Mouse (Mus musculus) forebrain, embryonic 12.5 days (tissue): ENCODE results near the gene Lhfpl4. TPM values are rescaled to one million over a fixed set of nuclear protein-coding genes. Genes with fewer than 3 reads are reported as not detected.

ENCODE experiments used
- ATAC-seq: fragments of 200-750 bp; cut with Nextera tagmentation; 2 replicates; pipeline ENCODE4 v1.8.0; 2017; ENCODE audit warnings: moderate TSS enrichment; ENCODE audit not compliant: low FRiP score
- H3K27ac ChIP-seq: fragments of 300-500 bp; sonication (generic); 2 replicates; pipeline ENCODE4 v1.5.1; 2016; ENCODE audit warnings: mild to moderate bottlenecking
- H3K27me3 ChIP-seq: fragments of 300-500 bp; sonication (generic); 2 replicates; pipeline ENCODE4 v1.6.1; 2016; ENCODE audit warnings: mild to moderate bottlenecking
- H3K36me3 ChIP-seq: fragments of 300-500 bp; sonication (generic); replicated peaks from 2 replicates; pipeline ENCODE4 v1.6.1; 2016; ENCODE audit warnings: mild to moderate bottlenecking
- H3K4me1 ChIP-seq: fragments of 300-500 bp; sonication (generic); 2 replicates; pipeline ENCODE4 v1.6.1; 2016
- H3K4me2 ChIP-seq: fragments of 300-500 bp; sonication (generic); 2 replicates; pipeline ENCODE4 v1.6.1; 2016; ENCODE audit warnings: mild to moderate bottlenecking, moderate library complexity
- H3K4me3 ChIP-seq: fragments of 300-500 bp; sonication (generic); replicated peaks from 2 replicates; pipeline ENCODE4 v1.5.1; 2016; ENCODE audit warnings: mild to moderate bottlenecking
- H3K9ac ChIP-seq: fragments of 300-500 bp; sonication (generic); 2 replicates; pipeline ENCODE4 v1.6.1; 2016; ENCODE audit warnings: mild to moderate bottlenecking
- H3K9me3 ChIP-seq: fragments of 300-500 bp; sonication (generic); 2 replicates; pipeline ENCODE4 v1.6.1; 2016
- WGBS: fragments of 180-500 bp; shearing (Covaris S2); methylation state at CpG from one replicate; pipeline ENCODE4 v1.1.7; 2016; 5-methylcytosine and 5-hydroxymethylcytosine counted together
- polyA plus RNA-seq: library from polyadenylated mRNA; unstranded; fragments of >200 nt; fragmentation: Nextera tagmentation; extraction: Ambion mirVana; gene quantifications from 2 replicates; pipeline ENCODE4 v1.2.1, GENCODE M21; 2016

Gene Lhfpl4
- polyA plus RNA-seq, 1 experiment from 2014 or later, result 30.6 TPM

GRCm38 (mm10) chr6:113184866-113185525, 10.2 kb downstream of the Lhfpl4 start:
- Histone ChIP-seq H3K4me1 (peaks cover 1% of the 10 kb centered on the region; the same call in 1 of the 2 replicates), H3K9ac (no peak overlapping the region), H3K4me3 (no peak overlapping the region), H3K4me2 (no peak overlapping the region), H3K9me3 (no peaks in the 10 kb centered on the region), H3K27me3 (no peaks in the 10 kb centered on the region), H3K27ac (no peak overlapping the region), H3K36me3 (peaks cover 16% of the 10 kb centered on the region; the same call in 1 of the 2 replicates)
- WGBS, result 84% methylated on average over 21 of the region's 21 CpGs
- ATAC-seq, result no peak

DNA sequence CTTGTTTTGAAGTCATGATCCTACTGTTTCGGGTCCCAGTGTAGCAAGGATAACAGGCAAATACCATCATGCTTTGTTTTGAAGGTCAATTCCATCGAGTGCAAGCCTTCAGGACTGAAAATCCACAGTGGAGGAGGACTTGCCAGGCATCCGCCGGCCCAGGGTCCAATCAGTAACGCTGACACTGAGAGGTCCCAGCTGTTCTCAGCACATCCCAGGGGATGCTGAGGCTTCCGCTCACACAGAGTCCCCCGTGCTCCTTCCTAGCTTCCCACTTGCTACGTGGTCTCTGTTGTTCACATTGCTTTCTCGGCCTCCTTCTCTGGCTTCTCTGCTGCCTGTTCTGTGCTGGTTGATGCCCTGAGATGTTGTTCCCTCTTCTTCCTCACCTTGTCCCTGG, 11.0 kb downstream of the Lhfpl4 start:
- H3K4me2 ChIP-seq, result no peak overlapping the region
- peaks cover 9% of the 10 kb centered on the region for H3K4me1 ChIP-seq
- no peaks in the 10 kb centered on the region for H3K9me3 ChIP-seq
- H3K9ac ChIP-seq, result no peak overlapping the region
- H3K27ac ChIP-seq, result no peak overlapping the region
- H3K36me3 ChIP-seq, result peaks cover 16% of the 10 kb centered on the region; the same call in 1 of the 2 replicates
- 84% methylated on average over 9 of the region's 9 CpGs for WGBS
- no peaks in the 10 kb centered on the region for H3K27me3 ChIP-seq
- no peak for ATAC-seq
- H3K4me3 ChIP-seq, result no peak overlapping the region

GRCm38 (mm10) chr6:113179195-113179733, 15.9 kb downstream of the Lhfpl4 start:
- Histone ChIP-seq H3K27me3 (no peaks in the 10 kb centered on the region), H3K27ac (peak overlapping the region; percentile 71), H3K9me3 (no peaks in the 10 kb centered on the region), H3K4me1 (peaks cover 23% of the 10 kb centered on the region), H3K9ac (no peak overlapping the region), H3K4me3 (no peak overlapping the region), H3K36me3 (peaks cover 17% of the 10 kb centered on the region), H3K4me2 (peak overlapping the region; percentile 34)
- 47% methylated on average over 4 of the region's 4 CpGs for WGBS
- peak; percentile 40 for ATAC-seq

- no peak overlapping the region for H3K9ac ChIP-seq
- H3K27me3 ChIP-seq, result no peaks in the 10 kb centered on the region
- WGBS, result 20% methylated on average over 14 of the region's 14 CpGs
- peak overlapping the region; percentile 34 for H3K4me2 ChIP-seq
- ATAC-seq, result peak; percentile 87
- H3K36me3 ChIP-seq, result peaks cover 17% of the 10 kb centered on the region
- peak overlapping the region; percentile 71 for H3K27ac ChIP-seq
- H3K4me1 ChIP-seq, result peaks cover 23% of the 10 kb centered on the region
- no peaks in the 10 kb centered on the region for H3K9me3 ChIP-seq
- H3K4me3 ChIP-seq, result peak overlapping the region; percentile 7; the same call in 1 of the 2 replicates
These were observed 16.6 kb downstream of the Lhfpl4 start for GRCm38 (mm10) chr6:113178286-113179194.

- H3K36me3 ChIP-seq, result peaks cover 12% of the 10 kb centered on the region
- no peaks in the 10 kb centered on the region for H3K9me3 ChIP-seq
- ATAC-seq, result no peak
- no peak overlapping the region for H3K4me3 ChIP-seq
- no peak overlapping the region for H3K4me2 ChIP-seq
- 84% methylated on average over 8 of the region's 8 CpGs for WGBS
- no peaks in the 10 kb centered on the region for H3K27me3 ChIP-seq
- H3K27ac ChIP-seq, result no peak overlapping the region
- no peak overlapping the region for H3K9ac ChIP-seq
- H3K4me1 ChIP-seq, result peaks cover 23% of the 10 kb centered on the region
These were observed 18.6 kb downstream of the Lhfpl4 start for GRCm38 (mm10) chr6:113176613-113177012.

DNA sequence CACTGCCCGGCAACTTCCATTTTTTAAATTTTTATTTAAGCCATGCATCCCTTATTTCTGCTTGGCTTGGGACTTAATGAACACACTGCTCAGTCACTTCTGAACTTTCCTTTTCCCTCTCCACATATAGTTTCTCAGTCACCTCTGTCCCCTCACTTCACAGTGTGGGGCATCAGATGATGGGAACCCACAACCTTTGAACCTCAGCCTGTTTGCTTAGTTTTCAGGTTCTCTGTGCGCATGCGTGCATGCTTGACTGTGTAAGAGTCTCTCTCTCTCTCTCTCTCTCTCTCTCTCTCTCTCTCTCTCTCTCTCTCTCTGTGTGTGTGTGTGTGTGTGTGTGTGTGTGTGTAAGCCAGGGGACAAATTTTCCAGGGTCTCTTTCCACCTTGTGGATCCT, 19.7 kb downstream of the Lhfpl4 start:
- H3K27me3 ChIP-seq, result no peaks in the 10 kb centered on the region
- H3K27ac ChIP-seq, result no peak overlapping the region
- 91% methylated on average over 3 of the region's 3 CpGs for WGBS
- no peak overlapping the region for H3K4me2 ChIP-seq
- ATAC-seq, result no peak
- H3K4me1 ChIP-seq, result peaks cover 23% of the 10 kb centered on the region
- no peak overlapping the region for H3K4me3 ChIP-seq
- H3K36me3 ChIP-seq, result peaks cover 18% of the 10 kb centered on the region
- no peaks in the 10 kb centered on the region for H3K9me3 ChIP-seq
- no peak overlapping the region for H3K9ac ChIP-seq

- no peaks in the 10 kb centered on the region for H3K27me3 ChIP-seq
- no peak overlapping the region for H3K4me3 ChIP-seq
- WGBS, result 74% methylated on average over 1 of the region's 1 CpGs
- H3K9ac ChIP-seq, result no peak overlapping the region
- no peak overlapping the region for H3K4me2 ChIP-seq
- H3K27ac ChIP-seq, result no peak overlapping the region
- ATAC-seq, result peak; percentile 20; the same call in 1 of the 2 replicates
- no peaks in the 10 kb centered on the region for H3K9me3 ChIP-seq
- no peaks in the 10 kb centered on the region for H3K4me1 ChIP-seq
- H3K36me3 ChIP-seq, result peaks cover 19% of the 10 kb centered on the region
These were observed 22.6 kb downstream of the Lhfpl4 start for GRCm38 (mm10) chr6:113172568-113172967.

DNA sequence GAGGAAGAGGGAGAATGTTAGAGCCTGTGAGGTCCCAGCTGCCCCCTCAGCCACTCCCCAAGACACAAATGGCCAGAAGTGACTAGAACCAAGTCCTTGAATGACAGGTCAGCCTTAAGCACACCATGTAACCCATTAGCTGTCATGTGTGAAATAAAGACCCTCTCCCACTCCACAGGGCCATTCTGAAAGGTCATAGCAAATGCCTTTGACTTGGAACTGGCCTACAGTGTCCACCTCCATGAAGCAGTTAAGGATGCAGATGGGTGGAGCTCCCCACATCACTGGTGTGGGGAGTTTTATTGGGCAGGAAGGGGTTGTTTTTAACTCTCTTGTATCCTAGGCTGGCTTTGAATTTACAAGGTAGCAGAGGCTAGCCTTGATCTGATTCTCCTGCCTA, 23.2 kb downstream of the Lhfpl4 start:
- no peaks in the 10 kb centered on the region for H3K4me1 ChIP-seq
- ATAC-seq, result no peak
- H3K27me3 ChIP-seq, result no peaks in the 10 kb centered on the region

GRCm38 (mm10) chr6:113170651-113171050, 24.5 kb downstream of the Lhfpl4 start:
- Histone ChIP-seq H3K27me3 (no peaks in the 10 kb centered on the region), H3K36me3 (peaks cover 12% of the 10 kb centered on the region), H3K9ac (no peak overlapping the region), H3K4me2 (no peak overlapping the region), H3K4me1 (no peaks in the 10 kb centered on the region), H3K27ac (no peak overlapping the region), H3K9me3 (no peaks in the 10 kb centered on the region), H3K4me3 (no peak overlapping the region)
- WGBS, result 92% methylated on average over 8 of the region's 8 CpGs
- ATAC-seq, result no peak

More for the DNA sequence above, 23.2 kb downstream of the Lhfpl4 start:
- Histone ChIP-seq H3K4me3 (no peak overlapping the region), H3K36me3 (peaks cover 19% of the 10 kb centered on the region), H3K27ac (no peak overlapping the region), H3K9me3 (no peaks in the 10 kb centered on the region), H3K4me2 (no peak overlapping the region), H3K9ac (no peak overlapping the region)

- peaks cover 9% of the 10 kb centered on the region for H3K36me3 ChIP-seq
- no peaks in the 10 kb centered on the region for H3K27me3 ChIP-seq
- no peak overlapping the region for H3K4me3 ChIP-seq
- WGBS, result 93% methylated on average over 3 of the region's 3 CpGs
- H3K9ac ChIP-seq, result no peak overlapping the region
- H3K4me1 ChIP-seq, result no peaks in the 10 kb centered on the region
- no peak for ATAC-seq
- no peak overlapping the region for H3K27ac ChIP-seq
- no peak overlapping the region for H3K4me2 ChIP-seq
- H3K9me3 ChIP-seq, result no peaks in the 10 kb centered on the region
These were observed 25.3 kb downstream of the Lhfpl4 start for GRCm38 (mm10) chr6:113169852-113170251.

- Histone ChIP-seq H3K4me3 (no peak overlapping the region), H3K27me3 (no peaks in the 10 kb centered on the region), H3K9me3 (no peaks in the 10 kb centered on the region), H3K4me2 (no peak overlapping the region), H3K36me3 (peaks cover 9% of the 10 kb centered on the region), H3K4me1 (no peaks in the 10 kb centered on the region), H3K9ac (no peak overlapping the region), H3K27ac (no peak overlapping the region)
- 88% methylated on average over 7 of the region's 7 CpGs for WGBS
- no peak for ATAC-seq
These were observed 26.7 kb downstream of the Lhfpl4 start for GRCm38 (mm10) chr6:113168316-113168975.
